Mouse (Mus musculus): ENCODE data around the gene Il11ra1. TPM values are rescaled to one million over a fixed set of nuclear protein-coding genes. Genes with fewer than 3 reads are reported as not detected.
"Not testable (repeated sequence)": the region's sequence is repeated elsewhere in the genome, so short reads cannot be mapped to it uniquely, and the experiment has no call there.

Gene Il11ra1
- polyA plus RNA-seq, 1 experiment from 2014 or later, result 53.6 TPM

- under 1% methylated on average over 12 of the region's 14 CpGs for WGBS
- Histone ChIP-seq H3K4me2 (peak within 1 kb of the TSS; percentile 55), H3K9ac (peak within 1 kb of the TSS; percentile 66), H3K4me3 (peak within 1 kb of the TSS; percentile 48), H3K27ac (replicated peaks) (peak within 1 kb of the TSS; percentile 59; the same call in 1 of the 2 replicates)
- H3K4me1 ChIP-seq (replicated peaks); H3K9me3 ChIP-seq; H3K36me3 ChIP-seq; ATAC-seq (ENCODE audit: low read depth); H3K27me3 ChIP-seq: not testable (repeated sequence)
Measured at GRCm38 (mm10) chr4:41774002-41774401, 74.2 kb downstream of the Il11ra1 start, which contains the start of gene Ccl27a. Gene Ccl27a (minus strand): TSS chr4:41774247.

GRCm38 (mm10) chr4:41774506-41774905, 74.7 kb downstream of the Il11ra1 start:
- peak overlapping the region; percentile 55 for H3K4me2 ChIP-seq
- not testable (repeated sequence) for H3K4me1 ChIP-seq (replicated peaks); ATAC-seq (ENCODE audit: low read depth); H3K36me3 ChIP-seq; H3K27me3 ChIP-seq; H3K9me3 ChIP-seq
- peak overlapping the region; percentile 58; the same call in 1 of the 2 replicates for H3K9ac ChIP-seq
- H3K4me3 ChIP-seq, result peak overlapping the region; percentile 48
- 69% methylated on average over 3 of the region's 3 CpGs for WGBS
- H3K27ac ChIP-seq (replicated peaks), result peak overlapping the region; percentile 52; the same call in 1 of the 2 replicates

GRCm38 (mm10) chr4:41775840-41776239, 76.1 kb downstream of the Il11ra1 start:
- not testable (repeated sequence) for H3K9ac ChIP-seq; H3K36me3 ChIP-seq; H3K27me3 ChIP-seq; ATAC-seq (ENCODE audit: low read depth); H3K27ac ChIP-seq (replicated peaks); H3K4me3 ChIP-seq; H3K9me3 ChIP-seq; H3K4me1 ChIP-seq (replicated peaks); H3K4me2 ChIP-seq
- 87% methylated on average over 1 of the region's 1 CpGs for WGBS

- H3K4me2 ChIP-seq; ATAC-seq (ENCODE audit: low read depth); H3K9me3 ChIP-seq; H3K9ac ChIP-seq; H3K36me3 ChIP-seq; H3K27me3 ChIP-seq; H3K4me3 ChIP-seq; H3K27ac ChIP-seq (replicated peaks); H3K4me1 ChIP-seq (replicated peaks): not testable (repeated sequence)
- WGBS, result 38% methylated on average over 9 of the region's 9 CpGs
Measured at GRCm38 (mm10) chr4:41781271-41781670, 81.5 kb downstream of the Il11ra1 start.

- WGBS, result 22% methylated on average over 19 of the region's 21 CpGs
Measured at GRCm38 (mm10) chr4:41781748-41782485, 82.1 kb downstream of the Il11ra1 start.

GRCm38 (mm10) chr4:41782711-41783110, 82.9 kb downstream of the Il11ra1 start:
- not testable (repeated sequence) for H3K4me3 ChIP-seq; H3K27ac ChIP-seq (replicated peaks); H3K4me1 ChIP-seq (replicated peaks); H3K9ac ChIP-seq; H3K4me2 ChIP-seq; H3K27me3 ChIP-seq; ATAC-seq (ENCODE audit: low read depth); H3K9me3 ChIP-seq; H3K36me3 ChIP-seq
- 17% methylated on average over 4 of the region's 4 CpGs for WGBS

More at GRCm38 (mm10) chr4:41781748-41782485, 82.1 kb downstream of the Il11ra1 start:
- H3K4me2 ChIP-seq; H3K4me3 ChIP-seq; H3K9ac ChIP-seq; H3K27me3 ChIP-seq; ATAC-seq (ENCODE audit: low read depth); H3K27ac ChIP-seq (replicated peaks); H3K9me3 ChIP-seq; H3K36me3 ChIP-seq; H3K4me1 ChIP-seq (replicated peaks): not testable (repeated sequence)

GRCm38 (mm10) chr4:41783197-41783596, 83.4 kb downstream of the Il11ra1 start:
- not testable (repeated sequence) for H3K9ac ChIP-seq; H3K27ac ChIP-seq (replicated peaks); H3K4me2 ChIP-seq; H3K36me3 ChIP-seq; H3K27me3 ChIP-seq; H3K4me1 ChIP-seq (replicated peaks); H3K4me3 ChIP-seq; ATAC-seq (ENCODE audit: low read depth); H3K9me3 ChIP-seq
- WGBS, result 30% methylated on average over 3 of the region's 3 CpGs

Other genes with a start within 250 kb of the Il11ra1 start
- 2.3 and 2.8 TPM in 2 replicates for gene Kif24, start 235.1 kb upstream of the Il11ra1 start, polyA plus RNA-seq (2015; fragmentation: Nextera tagmentation; extraction: Ambion mirVana)
- gene Nudt2, start 234.8 kb upstream of the Il11ra1 start, polyA plus RNA-seq (2015; fragmentation: Nextera tagmentation; extraction: Ambion mirVana), result 57.0 and 62.7 TPM in 2 replicates
- gene AI464131, start 196.9 kb upstream of the Il11ra1 start, polyA plus RNA-seq (2015; fragmentation: Nextera tagmentation; extraction: Ambion mirVana), result 5.7 and 6.5 TPM in 2 replicates
- gene 1110017D15Rik, start 182.7 kb upstream of the Il11ra1 start, polyA plus RNA-seq (2015; fragmentation: Nextera tagmentation; extraction: Ambion mirVana), result 6.8 and 8.7 TPM in 2 replicates
- 14.7 and 18.8 TPM in 2 replicates for gene Fam219a, start 130.5 kb upstream of the Il11ra1 start, polyA plus RNA-seq (2015; fragmentation: Nextera tagmentation; extraction: Ambion mirVana)
- gene Dnaic1, start 130.2 kb upstream of the Il11ra1 start, polyA plus RNA-seq (2015; fragmentation: Nextera tagmentation; extraction: Ambion mirVana), result 0.87 and 1.0 TPM in 2 replicates
- gene Enho, start 59.7 kb upstream of the Il11ra1 start, polyA plus RNA-seq (2015; fragmentation: Nextera tagmentation; extraction: Ambion mirVana), result 79.3 and 81.9 TPM in 2 replicates
- gene Cntfr, start 2.9 kb upstream of the Il11ra1 start, polyA plus RNA-seq (2015; fragmentation: Nextera tagmentation; extraction: Ambion mirVana), result 28.9 and 29.7 TPM in 2 replicates
- gene Rpp25l, start 13.5 kb downstream of the Il11ra1 start, polyA plus RNA-seq (2015; fragmentation: Nextera tagmentation; extraction: Ambion mirVana), result 62.6 and 63.4 TPM in 2 replicates
- 278 and 317 TPM in 2 replicates for gene Dctn3, start 23.2 kb downstream of the Il11ra1 start, polyA plus RNA-seq (2015; fragmentation: Nextera tagmentation; extraction: Ambion mirVana)
- 1.6 and 2.2 TPM in 2 replicates for gene Arid3c, start 31.2 kb downstream of the Il11ra1 start, polyA plus RNA-seq (2015; fragmentation: Nextera tagmentation; extraction: Ambion mirVana)
- 35.4 and 38.0 TPM in 2 replicates for gene Galt, start 55.2 kb downstream of the Il11ra1 start, polyA plus RNA-seq (2015; fragmentation: Nextera tagmentation; extraction: Ambion mirVana)
- 75.1 and 75.2 TPM in 2 replicates for gene Sigmar1, start 56.2 kb downstream of the Il11ra1 start, polyA plus RNA-seq (2015; fragmentation: Nextera tagmentation; extraction: Ambion mirVana)
- gene Ccl27a, start 74.3 kb downstream of the Il11ra1 start, polyA plus RNA-seq (2015; fragmentation: Nextera tagmentation; extraction: Ambion mirVana), result 204 and 212 TPM in 2 replicates
- not detected in 2 replicates for gene Gm21541, start 203.6 kb downstream of the Il11ra1 start, polyA plus RNA-seq (2015; fragmentation: Nextera tagmentation; extraction: Ambion mirVana)
- 7.0 and 7.8 TPM in 2 replicates for gene Gm20878, start 241.6 kb downstream of the Il11ra1 start, polyA plus RNA-seq (2015; fragmentation: Nextera tagmentation; extraction: Ambion mirVana)